Mouse (Mus musculus): ENCODE measurements at regions not wholly inside any gene's neighbourhood (a gene's known extent, or its start where the extent isn't known, plus 50 kb on each side); places are given as distances from the start of the nearest gene placed in this dataset.

GRCm38 (mm10) chr1:167981292-167981691, 292.3 kb downstream of the Lmx1a start:
- DNase-seq (ENCODE audit: low spot score) (no peak), ATAC-seq (ENCODE audit: low FRiP score, low read depth) (no peak)
- H3K27me3 ChIP-seq (ENCODE audit: control insufficient read depth, insufficient read depth, low read length), result no peaks in the 10 kb centered on the region
- no peak overlapping the region for H3K4me3 ChIP-seq (replicated peaks; ENCODE audit: low read length)
- WGBS, result 91% methylated on average over 2 of the region's 2 CpGs
- no peak overlapping the region for H3K4me2 ChIP-seq (replicated peaks; ENCODE audit: low read depth, low read length, severe bottlenecking)
- H3K36me3 ChIP-seq (ENCODE audit: control insufficient read depth, insufficient read depth, low read length), result no peaks in the 10 kb centered on the region
- H3K27ac ChIP-seq (replicated peaks; ENCODE audit: low read depth, low read length), result no peak overlapping the region
- H3K9ac ChIP-seq (ENCODE audit: low read depth, low read length, severe bottlenecking), result no peak overlapping the region
- H3K9me3 ChIP-seq (ENCODE audit: control insufficient read depth, low read length), result no peaks in the 10 kb centered on the region
- H3K4me1 ChIP-seq (ENCODE audit: control insufficient read depth, insufficient read depth, low read length), result no peaks in the 10 kb centered on the region
- TF ChIP-seq POLR2A (IDR thresholded peaks at IDR 0.05; ENCODE audit: borderline replicate concordance, extremely low read depth, insufficient read depth, insufficient read length), result no peak

GRCm38 (mm10) chr1:168007456-168007855, 318.4 kb downstream of the Lmx1a start:
- DNase-seq (ENCODE audit: low spot score) (no peak), ATAC-seq (ENCODE audit: low FRiP score, low read depth) (no peak)
- Histone ChIP-seq H3K27ac (replicated peaks; ENCODE audit: low read depth, low read length) (no peak overlapping the region), H3K9me3 (ENCODE audit: control insufficient read depth, low read length) (no peaks in the 10 kb centered on the region), H3K27me3 (ENCODE audit: control insufficient read depth, insufficient read depth, low read length) (no peaks in the 10 kb centered on the region), H3K9ac (ENCODE audit: low read depth, low read length, severe bottlenecking) (no peak overlapping the region), H3K4me1 (ENCODE audit: control insufficient read depth, insufficient read depth, low read length) (no peaks in the 10 kb centered on the region), H3K36me3 (ENCODE audit: control insufficient read depth, insufficient read depth, low read length) (no peaks in the 10 kb centered on the region), H3K4me3 (replicated peaks; ENCODE audit: low read length) (no peak overlapping the region), H3K4me2 (replicated peaks; ENCODE audit: low read depth, low read length, severe bottlenecking) (no peak overlapping the region)
- WGBS, result 80% methylated on average over 3 of the region's 3 CpGs
- TF ChIP-seq POLR2A (IDR thresholded peaks at IDR 0.05; ENCODE audit: borderline replicate concordance, extremely low read depth, insufficient read depth, insufficient read length), result no peak

- no peaks in the 10 kb centered on the region for H3K9me3 ChIP-seq (ENCODE audit: control insufficient read depth, low read length)
- TF ChIP-seq POLR2A (IDR thresholded peaks at IDR 0.05; ENCODE audit: borderline replicate concordance, extremely low read depth, insufficient read depth, insufficient read length), result no peak
- no peaks in the 10 kb centered on the region for H3K36me3 ChIP-seq (ENCODE audit: control insufficient read depth, insufficient read depth, low read length)
- DNase-seq (ENCODE audit: low spot score) (no peak), ATAC-seq (ENCODE audit: low FRiP score, low read depth) (no peak)
- H3K4me1 ChIP-seq (ENCODE audit: control insufficient read depth, insufficient read depth, low read length), result no peaks in the 10 kb centered on the region
- H3K9ac ChIP-seq (ENCODE audit: low read depth, low read length, severe bottlenecking), result no peak overlapping the region
- no peak overlapping the region for H3K4me2 ChIP-seq (replicated peaks; ENCODE audit: low read depth, low read length, severe bottlenecking)
- whole genome bisulfite sequencing, result 84% methylated on average over 1 of the region's 1 CpGs
- H3K27ac ChIP-seq (replicated peaks; ENCODE audit: low read depth, low read length), result no peak overlapping the region
- H3K27me3 ChIP-seq (ENCODE audit: control insufficient read depth, insufficient read depth, low read length), result no peaks in the 10 kb centered on the region
- H3K4me3 ChIP-seq (replicated peaks; ENCODE audit: low read length), result no peak overlapping the region
These were observed 319.2 kb downstream of the Lmx1a start for GRCm38 (mm10) chr1:168008216-168008615.

- no peak overlapping the region for H3K9ac ChIP-seq (ENCODE audit: low read depth, low read length, severe bottlenecking)
- H3K27ac ChIP-seq (replicated peaks; ENCODE audit: low read depth, low read length), result no peak overlapping the region
- no peak for TF ChIP-seq POLR2A (IDR thresholded peaks at IDR 0.05; ENCODE audit: borderline replicate concordance, extremely low read depth, insufficient read depth, insufficient read length)
- no peak overlapping the region for H3K4me3 ChIP-seq (replicated peaks; ENCODE audit: low read length)
- ATAC-seq (ENCODE audit: low FRiP score, low read depth) (no peak), DNase-seq (ENCODE audit: low spot score) (no peak)
- H3K4me2 ChIP-seq (replicated peaks; ENCODE audit: low read depth, low read length, severe bottlenecking), result no peak overlapping the region
- no peaks in the 10 kb centered on the region for H3K4me1 ChIP-seq (ENCODE audit: control insufficient read depth, insufficient read depth, low read length)
- no peaks in the 10 kb centered on the region for H3K9me3 ChIP-seq (ENCODE audit: control insufficient read depth, low read length)
- no peaks in the 10 kb centered on the region for H3K27me3 ChIP-seq (ENCODE audit: control insufficient read depth, insufficient read depth, low read length)
- no peaks in the 10 kb centered on the region for H3K36me3 ChIP-seq (ENCODE audit: control insufficient read depth, insufficient read depth, low read length)
- WGBS, result 74% methylated on average over 5 of the region's 5 CpGs
These were observed 321.4 kb downstream of the Lmx1a start for GRCm38 (mm10) chr1:168010416-168010815.

GRCm38 (mm10) chr1:168012069-168012468, 323.0 kb downstream of the Lmx1a start:
- no peaks in the 10 kb centered on the region for H3K27me3 ChIP-seq (ENCODE audit: control insufficient read depth, insufficient read depth, low read length)
- H3K4me1 ChIP-seq (ENCODE audit: control insufficient read depth, insufficient read depth, low read length), result no peaks in the 10 kb centered on the region
- H3K4me2 ChIP-seq (replicated peaks; ENCODE audit: low read depth, low read length, severe bottlenecking), result no peak overlapping the region
- H3K9me3 ChIP-seq (ENCODE audit: control insufficient read depth, low read length), result no peaks in the 10 kb centered on the region
- no peak for TF ChIP-seq POLR2A (IDR thresholded peaks at IDR 0.05; ENCODE audit: borderline replicate concordance, extremely low read depth, insufficient read depth, insufficient read length)
- H3K27ac ChIP-seq (replicated peaks; ENCODE audit: low read depth, low read length), result no peak overlapping the region
- DNase-seq (ENCODE audit: low spot score), result peak; percentile 7
- H3K9ac ChIP-seq (ENCODE audit: low read depth, low read length, severe bottlenecking), result no peak overlapping the region
- 81% methylated on average over 4 of the region's 4 CpGs for WGBS
- no peak for ATAC-seq (ENCODE audit: low FRiP score, low read depth)
- H3K36me3 ChIP-seq (ENCODE audit: control insufficient read depth, insufficient read depth, low read length), result no peaks in the 10 kb centered on the region
- no peak overlapping the region for H3K4me3 ChIP-seq (replicated peaks; ENCODE audit: low read length)

- H3K27me3 ChIP-seq (ENCODE audit: control insufficient read depth, insufficient read depth, low read length), result no peaks in the 10 kb centered on the region
- H3K27ac ChIP-seq (replicated peaks; ENCODE audit: low read depth, low read length), result no peak overlapping the region
- H3K4me2 ChIP-seq (replicated peaks; ENCODE audit: low read depth, low read length, severe bottlenecking), result no peak overlapping the region
- H3K4me3 ChIP-seq (replicated peaks; ENCODE audit: low read length), result no peak overlapping the region
- no peak for TF ChIP-seq POLR2A (IDR thresholded peaks at IDR 0.05; ENCODE audit: borderline replicate concordance, extremely low read depth, insufficient read depth, insufficient read length)
- 74% methylated on average over 5 of the region's 5 CpGs for WGBS
- no peaks in the 10 kb centered on the region for H3K4me1 ChIP-seq (ENCODE audit: control insufficient read depth, insufficient read depth, low read length)
- no peaks in the 10 kb centered on the region for H3K9me3 ChIP-seq (ENCODE audit: control insufficient read depth, low read length)
- no peaks in the 10 kb centered on the region for H3K36me3 ChIP-seq (ENCODE audit: control insufficient read depth, insufficient read depth, low read length)
- no peak overlapping the region for H3K9ac ChIP-seq (ENCODE audit: low read depth, low read length, severe bottlenecking)
- ATAC-seq (ENCODE audit: low FRiP score, low read depth), result no peak
- DNase-seq (ENCODE audit: low spot score), result no peak
These were observed 323.6 kb downstream of the Lmx1a start for GRCm38 (mm10) chr1:168012611-168013010.

Data from limb, embryonic 14.5 days (tissue).